Mouse (Mus musculus) thymus, postnatal 25 days (tissue): ENCODE results near the gene Fat3.

Source experiments
- DNase-seq: peaks from one replicate; pipeline ENCODE4 v3.0.0; 2022

Fat3 gene

GRCm38 (mm10) chr9:15937837-15938514 is 563.1 kb downstream of the Fat3 start:
- DNase-seq: no peak

DNA sequence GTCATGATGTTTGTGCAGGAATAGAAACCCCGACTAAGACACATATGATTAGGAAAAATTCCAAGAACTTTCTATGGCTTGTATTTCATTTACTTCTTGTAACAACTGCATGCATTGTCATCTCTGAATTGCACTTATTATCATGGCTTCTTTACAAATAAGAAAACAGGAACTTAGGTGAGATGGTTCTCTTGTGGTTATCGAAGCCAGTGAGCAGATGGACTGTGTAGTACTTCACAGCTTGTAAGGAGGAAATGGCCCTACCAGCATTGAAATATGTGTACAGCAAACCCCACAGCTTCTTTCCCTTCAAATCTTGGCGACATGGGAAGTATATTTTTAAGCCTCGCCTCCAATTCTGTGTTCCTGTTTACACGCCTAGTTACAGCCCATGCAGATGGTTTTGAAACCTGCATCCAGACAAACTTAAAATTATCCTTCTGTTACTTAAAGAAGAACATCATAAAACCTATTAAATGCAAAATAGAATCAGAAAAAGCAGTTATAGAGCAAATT is 570.1 kb downstream of the Fat3 start:
- DNase-seq: no peak

GRCm38 (mm10) chr9:15928331-15928730 is 572.8 kb downstream of the Fat3 start:
- no peak for DNase-seq

DNA sequence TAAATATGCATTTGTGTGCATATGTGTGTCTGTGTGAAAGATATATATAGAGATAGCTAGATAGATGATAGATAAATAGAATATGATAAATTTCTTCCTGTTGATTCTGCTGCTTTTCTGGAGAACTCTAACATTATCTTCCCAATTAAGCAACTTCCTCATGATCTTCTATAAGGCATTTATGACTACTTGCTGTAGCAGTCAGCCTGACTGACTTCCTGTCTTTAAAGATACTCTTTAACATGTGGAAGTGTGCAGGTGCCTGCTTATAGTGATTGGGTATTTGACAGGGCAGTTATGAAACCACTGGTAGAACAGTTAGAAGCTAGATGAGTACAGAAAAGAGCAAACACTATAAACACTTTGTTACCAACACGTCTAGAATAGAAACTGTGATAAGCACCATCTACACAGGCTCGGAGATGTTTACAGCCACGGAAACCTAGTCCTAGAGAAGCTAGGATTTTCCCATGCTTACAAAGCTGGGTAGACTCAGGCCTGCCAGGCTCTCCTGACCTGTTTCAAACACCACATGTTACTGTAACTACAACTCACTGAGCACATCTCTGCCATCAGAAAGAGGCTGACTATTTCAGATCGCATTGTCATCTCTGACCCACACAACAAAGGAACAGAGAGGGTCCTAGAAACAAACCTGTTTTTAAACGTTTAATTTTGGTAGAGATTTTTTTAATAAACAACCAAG is 573.6 kb downstream of the Fat3 start:
- DNase-seq: no peak

DNA sequence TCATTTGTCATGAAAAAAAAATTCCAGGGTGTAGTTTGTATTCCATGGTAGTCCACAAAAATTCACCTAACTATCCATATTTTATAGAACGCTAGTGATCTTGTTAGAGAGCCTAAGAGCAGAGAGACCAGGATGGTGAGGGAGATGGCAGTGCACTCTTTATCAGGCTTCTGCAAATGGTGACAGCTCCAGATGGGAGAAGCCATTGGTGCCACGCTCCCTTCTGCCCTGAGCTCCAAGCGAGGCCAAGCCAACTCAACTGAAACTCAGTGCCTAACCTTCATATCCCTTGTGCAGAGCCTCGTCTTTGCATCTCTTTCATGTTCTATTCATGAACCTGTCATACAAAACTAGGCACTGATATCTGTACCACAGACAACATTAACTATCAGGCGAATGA is 575.8 kb downstream of the Fat3 start:
- no peak for DNase-seq

DNA sequence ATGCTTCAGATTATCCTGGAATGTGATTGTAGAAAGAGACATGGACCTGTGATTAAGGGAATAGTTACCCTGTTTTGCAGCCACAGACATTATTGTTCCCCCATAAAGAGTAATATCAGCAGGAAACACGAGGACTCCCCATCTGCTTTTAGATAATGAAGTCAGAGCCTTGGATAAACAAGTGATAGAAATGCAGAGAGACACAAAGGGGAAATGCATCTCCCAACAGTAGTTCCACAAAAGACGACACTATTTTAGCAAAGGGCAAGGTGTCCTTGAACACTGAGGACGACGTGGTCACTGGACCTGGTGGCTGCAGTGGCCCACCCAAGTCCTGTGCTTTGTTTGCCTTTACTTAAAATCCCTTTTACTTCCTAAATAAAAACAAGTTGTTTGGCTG is 580.8 kb downstream of the Fat3 start:
- DNase-seq: no peak

- no peak for DNase-seq
Measured at GRCm38 (mm10) chr9:15919373-15920005, 581.6 kb downstream of the Fat3 start.

GRCm38 (mm10) chr9:15916600-15916999 is 584.5 kb downstream of the Fat3 start:
- no peak for DNase-seq

DNA sequence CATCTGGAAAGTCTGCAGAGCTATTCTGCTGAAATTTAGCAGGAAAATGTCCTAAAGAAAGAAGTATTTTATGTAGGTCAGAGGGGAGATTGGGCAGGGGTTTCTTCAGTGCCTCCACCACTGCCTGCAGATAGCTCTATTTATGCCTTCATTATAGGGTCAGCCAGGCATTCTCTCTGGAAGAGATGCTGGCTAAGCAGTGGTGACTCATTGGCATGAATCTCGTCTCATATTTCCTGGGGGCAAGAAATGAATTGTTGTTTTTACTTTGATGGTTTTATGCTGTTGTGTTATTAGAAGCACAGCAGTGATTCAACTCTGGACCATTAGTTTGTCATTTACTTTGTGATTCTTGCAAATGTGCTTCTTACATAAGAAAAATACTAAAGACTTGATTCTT is 588.4 kb downstream of the Fat3 start:
- no peak for DNase-seq

GRCm38 (mm10) chr9:15909397-15910113 is 591.5 kb downstream of the Fat3 start:
- no peak for DNase-seq

DNA sequence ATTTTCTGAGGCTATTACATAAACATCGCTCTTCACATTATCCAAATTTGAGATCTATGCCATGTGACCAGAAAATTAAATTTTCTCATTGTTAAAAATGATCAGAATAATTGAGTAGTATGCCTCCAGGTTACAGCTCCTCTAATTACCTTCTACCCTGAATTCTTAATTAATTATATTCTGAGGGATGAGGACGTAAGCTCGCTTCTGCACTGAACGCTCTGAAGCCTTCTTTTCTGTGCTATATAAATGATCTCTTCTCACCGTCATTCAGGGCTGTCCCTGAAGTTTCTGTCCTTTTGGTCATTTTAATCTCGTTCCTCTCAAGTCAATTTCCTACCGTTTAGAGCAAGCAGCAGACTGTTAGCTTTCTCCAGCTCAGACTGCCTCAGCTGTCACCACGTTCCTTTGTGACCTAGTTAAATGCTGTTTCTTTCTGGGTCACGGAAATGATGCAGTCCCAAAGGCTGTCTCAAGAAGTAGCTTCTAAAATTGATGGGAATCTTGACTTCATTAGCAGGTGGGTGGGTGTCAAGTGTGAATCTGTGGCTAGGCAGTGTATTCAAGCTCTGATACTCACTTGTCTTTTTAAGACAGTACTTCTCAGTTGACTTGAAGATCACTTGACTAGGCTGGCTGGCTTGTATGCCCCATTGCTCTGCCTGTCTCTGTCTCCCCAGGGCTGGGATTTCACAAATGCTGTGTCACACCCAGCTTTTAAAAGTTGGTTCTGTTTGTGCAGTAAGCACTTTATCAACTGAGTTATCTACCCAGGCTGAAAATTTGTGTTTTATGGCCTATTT is 596.9 kb downstream of the Fat3 start:
- DNase-seq: no peak

DNA sequence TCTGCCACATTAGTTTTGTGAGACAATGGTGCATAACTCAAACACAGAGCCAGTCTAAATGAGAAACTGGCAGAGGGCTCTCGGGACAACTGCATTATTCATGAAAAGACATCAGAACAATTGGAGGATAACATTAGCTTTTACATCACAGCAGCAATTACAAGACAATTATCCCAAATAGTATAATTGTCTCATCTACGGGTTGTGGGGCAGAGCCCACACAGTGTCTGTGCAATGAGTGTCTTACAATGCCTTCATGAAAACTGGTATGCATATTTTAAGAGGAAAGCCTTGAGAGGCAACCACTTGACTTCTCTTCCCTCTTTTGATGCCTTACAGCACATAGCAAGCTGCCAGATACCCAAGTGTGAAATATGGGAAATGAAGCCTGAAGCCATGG is 603.0 kb downstream of the Fat3 start:
- DNase-seq: no peak

GRCm38 (mm10) chr9:15886756-15887155 is 614.3 kb downstream of the Fat3 start:
- no peak for DNase-seq

DNA sequence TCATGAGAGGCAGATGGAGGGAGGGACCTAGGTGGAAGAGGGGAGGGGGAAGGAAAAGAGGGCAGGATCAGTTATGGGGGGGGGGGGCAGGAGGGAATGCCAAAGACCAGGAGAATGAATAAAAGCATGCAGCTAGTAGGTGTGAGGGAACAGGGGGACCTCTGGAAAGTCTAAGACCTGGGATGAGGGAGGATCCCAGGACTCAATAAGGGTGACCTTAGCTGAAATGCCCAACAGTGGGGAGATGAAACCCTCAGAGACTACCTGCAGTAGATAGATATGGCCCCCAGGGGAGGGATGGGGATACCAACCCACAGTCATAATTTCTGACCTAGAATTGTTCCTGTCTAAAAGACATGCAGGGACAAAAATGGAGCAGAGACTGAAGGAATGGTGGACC is 620.3 kb downstream of the Fat3 start:
- no peak for DNase-seq

- DNase-seq: peak; percentile 4
Measured at GRCm38 (mm10) chr9:15880160-15880603, 620.9 kb downstream of the Fat3 start.

DNA sequence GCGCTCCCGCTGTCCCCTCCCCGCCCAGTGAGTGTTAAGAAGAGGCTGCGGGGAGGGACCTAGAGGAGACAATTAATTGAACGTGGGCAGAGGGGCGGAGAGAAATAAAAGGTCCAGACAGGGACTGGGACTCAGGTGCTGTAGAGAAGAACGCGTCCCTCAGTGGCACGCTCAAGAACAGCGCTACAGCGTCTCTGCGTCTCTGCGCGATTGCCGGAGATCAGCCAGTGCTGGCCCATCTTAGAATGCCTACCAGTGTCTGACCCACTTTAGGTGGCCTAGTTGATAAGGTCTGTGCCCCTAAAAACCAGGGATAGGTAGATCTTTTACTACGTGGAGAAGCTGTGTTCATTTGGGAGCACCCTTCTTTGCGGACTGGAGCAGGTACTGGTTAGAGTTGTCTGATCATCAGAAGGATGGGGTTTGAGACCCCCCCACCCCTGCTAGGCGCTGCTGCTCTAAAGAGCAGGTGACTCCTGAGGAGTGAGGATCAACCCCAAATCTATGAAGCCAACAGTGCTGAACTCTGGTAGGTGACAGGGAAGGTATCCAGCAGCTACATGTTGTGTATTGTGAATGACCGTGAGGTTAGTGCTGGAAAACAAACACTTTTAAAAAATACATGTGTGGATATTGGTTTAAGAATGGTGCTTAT is 626.5 kb downstream of the Fat3 start, which contains the start of gene Mtnr1b:
TSS of gene Mtnr1b (minus strand) at position 51 of the 655 bp plus-strand sequence.
- DNase-seq: no peak

GRCm38 (mm10) chr9:15870013-15870412 is 631.1 kb downstream of the Fat3 start:
- DNase-seq: no peak

GRCm38 (mm10) chr9:15869456-15869855 is 631.6 kb downstream of the Fat3 start:
- no peak for DNase-seq

GRCm38 (mm10) chr9:15866280-15867072 is 634.6 kb downstream of the Fat3 start:
- no peak for DNase-seq

DNA sequence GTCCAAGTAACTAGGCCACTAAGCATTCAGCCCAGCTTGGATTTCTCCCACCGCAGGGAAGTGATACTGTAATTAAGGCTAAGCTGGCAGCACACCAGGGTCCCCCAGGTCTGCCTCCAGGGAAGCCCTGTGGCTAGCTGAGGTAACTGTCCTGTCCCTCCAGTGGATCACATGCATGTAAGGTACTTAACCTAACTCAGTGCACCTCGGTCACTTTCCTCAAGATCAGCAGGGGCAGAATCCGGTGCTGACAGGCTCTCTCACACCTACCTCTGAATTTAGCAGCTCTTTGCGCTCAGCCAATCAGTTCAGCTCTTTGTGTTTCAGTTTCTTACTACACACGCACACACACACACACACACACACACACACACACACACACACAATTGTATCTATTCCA is 639.7 kb downstream of the Fat3 start:
- DNase-seq: no peak
